Mouse (Mus musculus): ENCODE data around the gene Pdk2. TPM values are rescaled to one million over a fixed set of nuclear protein-coding genes. Genes with fewer than 3 reads are reported as not detected.

Gene Pdk2
- polyA plus RNA-seq, 1 experiment, result 167 TPM

- Histone ChIP-seq H3K36me3 (ENCODE audit: control insufficient read depth, insufficient read depth, low read length) (no peaks in the 10 kb centered on the region; the same call in none of the 2 replicates), H3K27me3 (ENCODE audit: control insufficient read depth, insufficient read depth, low read length) (no peaks in the 10 kb centered on the region), H3K4me1 (ENCODE audit: control insufficient read depth, insufficient read depth, insufficient read length, low read length) (peaks cover 38% of the 10 kb centered on the region), H3K4me3 (ENCODE audit: low read depth, low read length) (peak overlapping the region; percentile 88), H3K27ac (ENCODE audit: insufficient read depth, low read depth, low read length) (peak overlapping the region; percentile 99)
- 1% methylated on average over 42 of the region's 42 CpGs for WGBS
- TF ChIP-seq CTCF (IDR thresholded peaks at IDR 0.05; ENCODE audit: extremely low read depth, insufficient read length, insufficient replicate concordance, low read depth, low read length) (peak; percentile 42; the same call in 1 of the 2 replicates), POLR2A (IDR thresholded peaks at IDR 0.05; ENCODE audit: low read depth, low read length) (0 out of 2 replicates have a peak, but pooled peaks have one; percentile 5)
Observed at GRCm38 (mm10) chr11:95076041-95076535, 34.9 kb upstream of the Pdk2 start.

GRCm38 (mm10) chr11:95075197-95076040 lies 34.3 kb upstream of the Pdk2 start:
- peaks cover 43% of the 10 kb centered on the region for H3K4me1 ChIP-seq (ENCODE audit: control insufficient read depth, insufficient read depth, insufficient read length, low read length)
- no peaks in the 10 kb centered on the region; the same call in none of the 2 replicates for H3K36me3 ChIP-seq (ENCODE audit: control insufficient read depth, insufficient read depth, low read length)
- H3K4me3 ChIP-seq (ENCODE audit: low read depth, low read length), result peak overlapping the region; percentile 88
- 4% methylated on average over 19 of the region's 19 CpGs for WGBS
- no peaks in the 10 kb centered on the region for H3K27me3 ChIP-seq (ENCODE audit: control insufficient read depth, insufficient read depth, low read length)
- peak overlapping the region; percentile 99 for H3K27ac ChIP-seq (ENCODE audit: insufficient read depth, low read depth, low read length)
- TF ChIP-seq CTCF (IDR thresholded peaks at IDR 0.05; ENCODE audit: extremely low read depth, insufficient read length, insufficient replicate concordance, low read depth, low read length), result peak; percentile 11; the same call in 1 of the 2 replicates
- TF ChIP-seq POLR2A (IDR thresholded peaks at IDR 0.05; ENCODE audit: low read depth, low read length), result peak; percentile 9; the same call in 1 of the 2 replicates

- H3K4me1 ChIP-seq (ENCODE audit: control insufficient read depth, insufficient read depth, insufficient read length, low read length), result peaks cover 46% of the 10 kb centered on the region
- H3K36me3 ChIP-seq (ENCODE audit: control insufficient read depth, insufficient read depth, low read length), result no peaks in the 10 kb centered on the region; the same call in none of the 2 replicates
- H3K4me3 ChIP-seq (ENCODE audit: low read depth, low read length), result peak overlapping the region; percentile 88
- peak overlapping the region; percentile 99 for H3K27ac ChIP-seq (ENCODE audit: insufficient read depth, low read depth, low read length)
- no peaks in the 10 kb centered on the region for H3K27me3 ChIP-seq (ENCODE audit: control insufficient read depth, insufficient read depth, low read length)
- TF ChIP-seq CTCF (IDR thresholded peaks at IDR 0.05; ENCODE audit: extremely low read depth, insufficient read length, insufficient replicate concordance, low read depth, low read length) (no peak), POLR2A (IDR thresholded peaks at IDR 0.05; ENCODE audit: low read depth, low read length) (no peak)
- 18% methylated on average over 4 of the region's 4 CpGs for WGBS
Observed at GRCm38 (mm10) chr11:95074694-95075093, 33.5 kb upstream of the Pdk2 start.

GRCm38 (mm10) chr11:95073835-95074234 lies 32.7 kb upstream of the Pdk2 start:
- Histone ChIP-seq H3K27ac (ENCODE audit: insufficient read depth, low read depth, low read length) (peak overlapping the region; percentile 99), H3K27me3 (ENCODE audit: control insufficient read depth, insufficient read depth, low read length) (no peaks in the 10 kb centered on the region), H3K4me3 (ENCODE audit: low read depth, low read length) (peak overlapping the region; percentile 88), H3K36me3 (ENCODE audit: control insufficient read depth, insufficient read depth, low read length) (peaks cover under 1% of the 10 kb centered on the region), H3K4me1 (ENCODE audit: control insufficient read depth, insufficient read depth, insufficient read length, low read length) (peaks cover 40% of the 10 kb centered on the region)
- WGBS, result 76% methylated on average over 4 of the region's 4 CpGs
- TF ChIP-seq POLR2A (IDR thresholded peaks at IDR 0.05; ENCODE audit: low read depth, low read length) (no peak), CTCF (IDR thresholded peaks at IDR 0.05; ENCODE audit: extremely low read depth, insufficient read length, insufficient replicate concordance, low read depth, low read length) (no peak)

- TF ChIP-seq CTCF (IDR thresholded peaks at IDR 0.05; ENCODE audit: extremely low read depth, insufficient read length, insufficient replicate concordance, low read depth, low read length) (no peak), POLR2A (IDR thresholded peaks at IDR 0.05; ENCODE audit: low read depth, low read length) (no peak)
- Histone ChIP-seq H3K36me3 (ENCODE audit: control insufficient read depth, insufficient read depth, low read length) (peaks cover 9% of the 10 kb centered on the region), H3K4me1 (ENCODE audit: control insufficient read depth, insufficient read depth, insufficient read length, low read length) (peaks cover 38% of the 10 kb centered on the region), H3K27me3 (ENCODE audit: control insufficient read depth, insufficient read depth, low read length) (no peaks in the 10 kb centered on the region), H3K27ac (ENCODE audit: insufficient read depth, low read depth, low read length) (0 out of 2 replicates have a peak overlapping the region, but pooled peaks have one; percentile 7), H3K4me3 (ENCODE audit: low read depth, low read length) (no peak overlapping the region)
- WGBS, result 17% methylated on average over 5 of the region's 5 CpGs
Observed at GRCm38 (mm10) chr11:95072804-95073203, 31.6 kb upstream of the Pdk2 start.

DNA sequence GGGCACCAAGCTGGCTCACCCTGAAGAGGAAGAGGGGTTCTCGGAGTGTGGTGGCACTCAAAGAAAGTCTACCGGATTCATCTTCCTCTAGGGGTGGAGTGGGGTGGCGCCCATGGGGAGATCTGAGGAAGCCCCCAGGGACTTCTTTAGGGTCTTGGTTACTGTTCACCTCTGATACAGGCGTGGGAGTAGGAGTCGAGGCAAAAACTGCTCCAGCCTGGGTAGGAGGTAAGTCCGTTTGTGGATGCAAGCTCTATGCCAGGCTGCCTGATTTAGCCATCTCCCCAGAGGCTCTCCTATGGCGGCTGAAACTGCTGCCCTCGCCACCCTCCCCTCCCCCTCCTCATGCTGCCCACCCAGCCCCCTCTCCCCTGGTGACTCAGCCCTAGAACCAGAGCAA lies 31.0 kb upstream of the Pdk2 start:
- Histone ChIP-seq H3K36me3 (ENCODE audit: control insufficient read depth, insufficient read depth, low read length) (peaks cover 10% of the 10 kb centered on the region), H3K4me3 (ENCODE audit: low read depth, low read length) (no peak overlapping the region), H3K27me3 (ENCODE audit: control insufficient read depth, insufficient read depth, low read length) (no peaks in the 10 kb centered on the region), H3K27ac (ENCODE audit: insufficient read depth, low read depth, low read length) (no peak overlapping the region), H3K4me1 (ENCODE audit: control insufficient read depth, insufficient read depth, insufficient read length, low read length) (peaks cover 40% of the 10 kb centered on the region)
- 82% methylated on average over 8 of the region's 8 CpGs for WGBS
- TF ChIP-seq CTCF (IDR thresholded peaks at IDR 0.05; ENCODE audit: extremely low read depth, insufficient read length, insufficient replicate concordance, low read depth, low read length) (no peak), POLR2A (IDR thresholded peaks at IDR 0.05; ENCODE audit: low read depth, low read length) (no peak)

DNA sequence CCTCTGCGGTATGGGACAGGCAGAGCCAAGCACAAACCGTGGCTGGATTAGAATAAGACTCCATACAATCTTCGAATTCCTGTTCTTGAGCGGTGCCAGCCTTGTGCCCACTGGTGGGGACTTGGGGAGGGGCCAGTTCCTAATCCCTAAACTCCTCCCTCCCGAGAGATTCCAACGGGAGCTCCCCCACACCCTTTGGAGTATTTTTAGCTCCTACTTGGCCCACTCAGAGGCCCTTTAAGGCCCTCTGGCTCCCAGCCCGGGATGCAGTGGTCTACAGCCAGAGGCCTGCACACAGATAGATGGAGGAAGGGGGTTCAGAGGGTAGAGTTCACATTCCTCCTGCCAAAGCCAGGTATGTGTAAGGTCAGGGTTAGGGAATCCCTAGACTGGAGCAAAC lies 30.1 kb upstream of the Pdk2 start:
- peaks cover 39% of the 10 kb centered on the region for H3K4me1 ChIP-seq (ENCODE audit: control insufficient read depth, insufficient read depth, insufficient read length, low read length)
- WGBS, result 58% methylated on average over 7 of the region's 7 CpGs
- no peak overlapping the region for H3K27ac ChIP-seq (ENCODE audit: insufficient read depth, low read depth, low read length)
- no peak overlapping the region for H3K4me3 ChIP-seq (ENCODE audit: low read depth, low read length)
- peaks cover 16% of the 10 kb centered on the region for H3K36me3 ChIP-seq (ENCODE audit: control insufficient read depth, insufficient read depth, low read length)
- H3K27me3 ChIP-seq (ENCODE audit: control insufficient read depth, insufficient read depth, low read length), result no peaks in the 10 kb centered on the region
- no peak for TF ChIP-seq POLR2A (IDR thresholded peaks at IDR 0.05; ENCODE audit: low read depth, low read length)
- TF ChIP-seq CTCF (IDR thresholded peaks at IDR 0.05; ENCODE audit: extremely low read depth, insufficient read length, insufficient replicate concordance, low read depth, low read length), result no peak
